Mouse (Mus musculus): ENCODE data around the gene Rps6ka3. TPM values are rescaled to one million over a fixed set of nuclear protein-coding genes. Genes with fewer than 3 reads are reported as not detected.

Gene Rps6ka3
- polyA plus RNA-seq (2015; fragmentation: Nextera tagmentation; extraction: Ambion mirVana): 6.0 and 7.4 TPM in 2 replicates

- no peak for DNase-seq (ENCODE audit: low spot score)
Observed at GRCm38 (mm10) chrX:159210007-159210406, at the start of gene Rps6ka3. TSS of gene Rps6ka3 (plus strand) at chrX:159210307.

- no peak for DNase-seq (ENCODE audit: low spot score)
Observed at GRCm38 (mm10) chrX:159169200-159169599, 40.9 kb upstream of the Rps6ka3 start.

GRCm38 (mm10) chrX:159171579-159171978, 38.5 kb upstream of the Rps6ka3 start:
- DNase-seq (ENCODE audit: low spot score): no peak

GRCm38 (mm10) chrX:159191581-159191980, 18.5 kb upstream of the Rps6ka3 start:
- no peak for DNase-seq (ENCODE audit: low spot score)

- no peak for DNase-seq (ENCODE audit: low spot score)
Observed at GRCm38 (mm10) chrX:159199495-159199894, 10.6 kb upstream of the Rps6ka3 start.

- DNase-seq (ENCODE audit: low spot score): no peak
Observed at GRCm38 (mm10) chrX:159200101-159200500, 10.0 kb upstream of the Rps6ka3 start.

- DNase-seq (ENCODE audit: low spot score): peak; percentile 41
Observed at GRCm38 (mm10) chrX:159210892-159211583, 931 bp downstream of the Rps6ka3 start.

GRCm38 (mm10) chrX:159215253-159215652, 5.1 kb downstream of the Rps6ka3 start:
- DNase-seq (ENCODE audit: low spot score): no peak

- no peak for DNase-seq (ENCODE audit: low spot score)
Observed at GRCm38 (mm10) chrX:159222474-159222873, 12.4 kb downstream of the Rps6ka3 start.

GRCm38 (mm10) chrX:159237275-159237674, 27.2 kb downstream of the Rps6ka3 start:
- no peak for DNase-seq (ENCODE audit: low spot score)

- DNase-seq (ENCODE audit: low spot score): peak; percentile 77
Observed at GRCm38 (mm10) chrX:159254001-159254884, 44.1 kb downstream of the Rps6ka3 start.

- DNase-seq (ENCODE audit: low spot score): peak; percentile 89
Observed at GRCm38 (mm10) chrX:159255123-159255978, 45.2 kb downstream of the Rps6ka3 start.

GRCm38 (mm10) chrX:159256040-159256852, 46.1 kb downstream of the Rps6ka3 start:
- DNase-seq (ENCODE audit: low spot score): no peak

GRCm38 (mm10) chrX:159256921-159257421, 46.9 kb downstream of the Rps6ka3 start:
- DNase-seq (ENCODE audit: low spot score): peak; percentile 48

GRCm38 (mm10) chrX:159264681-159265080, 54.6 kb downstream of the Rps6ka3 start:
- peak; percentile 19 for DNase-seq (ENCODE audit: low spot score)

GRCm38 (mm10) chrX:159269072-159269471, 59.0 kb downstream of the Rps6ka3 start:
- DNase-seq (ENCODE audit: low spot score): peak; percentile 52

GRCm38 (mm10) chrX:159286765-159287164, 76.7 kb downstream of the Rps6ka3 start:
- no peak for DNase-seq (ENCODE audit: low spot score)

GRCm38 (mm10) chrX:159295879-159296278, 85.8 kb downstream of the Rps6ka3 start:
- DNase-seq (ENCODE audit: low spot score): no peak

GRCm38 (mm10) chrX:159302349-159303311, 92.5 kb downstream of the Rps6ka3 start:
- DNase-seq (ENCODE audit: low spot score): peak; percentile 3

Data from thymus, postnatal 0 days (tissue).